Mouse (Mus musculus): Measurements from ENCODE around the gene Cxcl3. TPM values are rescaled to one million over a fixed set of nuclear protein-coding genes. Genes with fewer than 3 reads are reported as not detected.
"Not testable (repeated sequence)": the region's sequence is repeated elsewhere in the genome, so short reads cannot be mapped to it uniquely, and the experiment has no call there.

Gene Cxcl3
- polyA plus RNA-seq, 1 experiment, result not detected

DNA sequence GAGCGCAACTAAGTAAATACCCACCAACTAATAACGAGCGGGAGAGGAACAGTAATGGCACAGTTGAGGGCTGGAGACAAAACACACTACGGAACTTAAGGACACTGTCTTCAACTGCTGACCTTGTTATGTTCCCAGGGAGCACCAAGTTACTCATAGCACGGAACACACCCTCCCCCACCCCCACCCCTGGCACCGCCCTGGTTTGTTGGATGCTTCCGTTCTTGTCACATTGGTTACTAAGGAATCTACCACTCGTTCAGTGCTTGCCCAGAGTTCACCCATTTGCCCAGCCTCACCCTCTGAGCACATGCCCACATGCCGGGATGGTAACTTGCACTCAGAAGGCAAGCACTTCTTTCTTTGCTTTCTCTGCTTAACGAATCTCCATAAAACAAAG lies 8.3 kb upstream of the Cxcl3 start:
- Histone ChIP-seq H3K4me3 (replicated peaks; ENCODE audit: control insufficient read depth, low read depth, low read length) (no peak overlapping the region), H3K4me1 (ENCODE audit: control insufficient read depth, insufficient read depth, low read length) (peaks cover 2% of the 10 kb centered on the region; the same call in 1 of the 2 replicates), H3K27ac (ENCODE audit: control insufficient read depth, insufficient read depth, low read depth, low read length, poor library complexity) (no peak overlapping the region)
- 87% methylated on average over 10 of the region's 10 CpGs for WGBS
- TF ChIP-seq POLR2A (IDR thresholded peaks at IDR 0.05; ENCODE audit: borderline replicate concordance, control insufficient read depth, low read depth, low read length), result no peak
- no peak for TF ChIP-seq CTCF (IDR thresholded peaks at IDR 0.05; ENCODE audit: control insufficient read depth, insufficient read depth, low read length)

- Histone ChIP-seq H3K4me3 (replicated peaks; ENCODE audit: control insufficient read depth, low read depth, low read length) (no peak overlapping the region), H3K4me1 (ENCODE audit: control insufficient read depth, insufficient read depth, low read length) (peaks cover 2% of the 10 kb centered on the region; the same call in 1 of the 2 replicates), H3K27ac (ENCODE audit: control insufficient read depth, insufficient read depth, low read depth, low read length, poor library complexity) (no peak overlapping the region)
- no peak for TF ChIP-seq CTCF (IDR thresholded peaks at IDR 0.05; ENCODE audit: control insufficient read depth, insufficient read depth, low read length)
- no peak for TF ChIP-seq POLR2A (IDR thresholded peaks at IDR 0.05; ENCODE audit: borderline replicate concordance, control insufficient read depth, low read depth, low read length)
- 75% methylated on average over 6 of the region's 6 CpGs for WGBS
Measured at GRCm38 (mm10) chr5:90778856-90779255, 7.0 kb upstream of the Cxcl3 start.

DNA sequence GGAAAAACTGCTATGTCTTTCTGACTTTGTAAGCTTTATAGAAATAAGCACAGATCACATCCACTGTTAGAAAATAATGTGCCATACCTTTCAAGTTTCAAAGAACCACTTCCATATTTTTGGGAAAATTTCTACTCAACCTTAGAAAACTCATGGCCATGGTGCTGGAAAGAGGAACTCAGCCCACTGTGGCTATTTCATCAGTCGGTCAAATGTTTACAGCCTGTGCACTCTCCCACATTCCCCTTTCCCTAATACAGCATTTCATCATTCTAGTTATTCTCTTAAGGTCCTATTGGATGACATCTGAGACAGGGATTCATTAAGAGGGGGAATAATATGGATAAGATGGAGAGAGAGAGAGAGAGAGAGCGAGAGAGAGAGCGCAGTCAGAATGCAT lies 2.2 kb upstream of the Cxcl3 start:
- TF ChIP-seq CTCF (IDR thresholded peaks at IDR 0.05; ENCODE audit: control insufficient read depth, insufficient read depth, low read length), result no peak
- 68% methylated on average over 3 of the region's 3 CpGs for WGBS
- H3K4me1 ChIP-seq (ENCODE audit: control insufficient read depth, insufficient read depth, low read length), result no peaks in the 10 kb centered on the region; the same call in 1 of the 2 replicates
- no peak overlapping the region for H3K4me3 ChIP-seq (replicated peaks; ENCODE audit: control insufficient read depth, low read depth, low read length)
- H3K27ac ChIP-seq (ENCODE audit: control insufficient read depth, insufficient read depth, low read depth, low read length, poor library complexity), result no peak overlapping the region

GRCm38 (mm10) chr5:90788114-90788513 lies 2.2 kb downstream of the Cxcl3 start:
- no peak overlapping the region for H3K4me3 ChIP-seq (replicated peaks; ENCODE audit: control insufficient read depth, low read depth, low read length)
- H3K27ac ChIP-seq (ENCODE audit: control insufficient read depth, insufficient read depth, low read depth, low read length, poor library complexity), result no peak overlapping the region
- 63% methylated on average over 4 of the region's 4 CpGs for WGBS
- no peaks in the 10 kb centered on the region; the same call in none of the 2 replicates for H3K4me1 ChIP-seq (ENCODE audit: control insufficient read depth, insufficient read depth, low read length)
- peak; percentile 30 for TF ChIP-seq CTCF (IDR thresholded peaks at IDR 0.05; ENCODE audit: control insufficient read depth, insufficient read depth, low read length)
- no peak for TF ChIP-seq POLR2A (IDR thresholded peaks at IDR 0.05; ENCODE audit: borderline replicate concordance, control insufficient read depth, low read depth, low read length)

DNA sequence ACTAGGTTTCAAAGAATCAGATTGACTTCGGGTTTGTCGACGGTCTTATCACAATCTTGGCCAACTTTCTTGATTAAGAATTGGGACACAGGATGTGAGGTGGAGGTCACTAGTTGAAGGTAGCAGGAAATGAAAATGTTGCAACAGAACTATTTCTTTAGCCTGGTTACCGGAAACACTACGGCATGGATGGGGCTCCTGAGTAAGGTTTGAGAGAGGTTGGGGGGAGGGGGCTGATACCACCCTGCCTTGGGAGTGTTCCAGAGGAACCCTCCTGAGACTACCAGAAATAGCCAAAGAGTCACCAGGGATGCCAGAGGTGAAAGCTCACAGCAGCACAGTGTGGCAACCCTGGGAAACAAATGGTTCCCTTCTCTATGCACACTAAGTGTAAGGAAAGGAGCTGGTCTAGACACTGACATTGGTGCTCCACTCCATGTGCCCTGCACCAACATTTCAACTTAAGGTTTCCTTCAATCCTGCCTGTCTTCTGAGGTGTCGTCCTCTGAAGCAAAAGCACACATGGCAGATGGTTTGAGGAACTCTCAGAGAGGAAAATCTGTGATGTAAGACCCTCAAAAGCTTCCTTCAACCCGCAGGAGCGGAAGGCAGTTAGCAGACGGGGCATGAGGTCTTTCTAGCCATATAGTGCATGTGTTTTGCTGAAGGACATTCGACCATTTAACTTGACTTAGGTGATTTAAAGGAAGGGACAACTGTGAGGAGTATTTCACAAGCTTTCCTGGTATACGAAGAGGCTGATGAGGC lies 3.6 kb downstream of the Cxcl3 start:
- WGBS, result under 1% methylated on average over 11 of the region's 11 CpGs
- H3K4me3 ChIP-seq (replicated peaks; ENCODE audit: control insufficient read depth, low read depth, low read length), result no peak overlapping the region
- H3K27ac ChIP-seq (ENCODE audit: control insufficient read depth, insufficient read depth, low read depth, low read length, poor library complexity), result peak overlapping the region; percentile 74
- TF ChIP-seq POLR2A (IDR thresholded peaks at IDR 0.05; ENCODE audit: borderline replicate concordance, control insufficient read depth, low read depth, low read length), result no peak
- TF ChIP-seq CTCF (IDR thresholded peaks at IDR 0.05; ENCODE audit: control insufficient read depth, insufficient read depth, low read length), result no peak
- no peaks in the 10 kb centered on the region; the same call in none of the 2 replicates for H3K4me1 ChIP-seq (ENCODE audit: control insufficient read depth, insufficient read depth, low read length)

- Histone ChIP-seq H3K27ac (ENCODE audit: control insufficient read depth, insufficient read depth, low read depth, low read length, poor library complexity) (peak overlapping the region; percentile 53; the same call in 1 of the 2 replicates), H3K4me1 (ENCODE audit: control insufficient read depth, insufficient read depth, low read length) (no peaks in the 10 kb centered on the region; the same call in none of the 2 replicates), H3K4me3 (replicated peaks; ENCODE audit: control insufficient read depth, low read depth, low read length) (no peak overlapping the region)
- no peak for TF ChIP-seq CTCF (IDR thresholded peaks at IDR 0.05; ENCODE audit: control insufficient read depth, insufficient read depth, low read length)
- TF ChIP-seq POLR2A (IDR thresholded peaks at IDR 0.05; ENCODE audit: borderline replicate concordance, control insufficient read depth, low read depth, low read length), result no peak
- WGBS, result under 1% methylated on average over 8 of the region's 8 CpGs
Measured at GRCm38 (mm10) chr5:90790074-90790502, 4.2 kb downstream of the Cxcl3 start.

DNA sequence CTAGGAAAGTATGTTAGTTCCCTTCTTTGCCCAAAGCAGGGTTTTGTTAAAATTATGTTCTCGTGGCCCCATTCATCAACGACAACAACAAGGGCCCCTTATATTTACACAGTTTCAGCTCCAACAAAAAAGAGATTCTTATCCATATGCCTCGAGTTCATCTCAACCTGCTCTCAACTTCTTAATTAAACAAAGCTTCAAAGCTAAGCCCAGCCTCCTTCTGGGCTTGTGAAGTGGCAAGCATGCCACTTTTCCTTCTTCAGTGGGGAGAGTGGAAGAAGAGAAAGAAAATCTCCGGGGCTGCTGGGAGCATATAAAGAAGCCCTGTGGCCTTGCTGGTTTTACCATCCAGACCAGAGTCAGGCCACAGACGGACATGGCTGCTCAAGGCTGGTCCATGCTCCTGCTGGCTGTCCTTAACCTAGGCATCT lies 8.3 kb downstream of the Cxcl3 start, which contains the start of gene Cxcl15:
Gene Cxcl15, plus strand, starts transcription at position 340 of the 431 bp plus-strand sequence.
- TF ChIP-seq CTCF (IDR thresholded peaks at IDR 0.05; ENCODE audit: control insufficient read depth, insufficient read depth, low read length), result no peak
- TF ChIP-seq POLR2A (IDR thresholded peaks at IDR 0.05; ENCODE audit: borderline replicate concordance, control insufficient read depth, low read depth, low read length), result no peak
- peaks cover 1% of the 10 kb centered on the region for H3K4me1 ChIP-seq (ENCODE audit: control insufficient read depth, insufficient read depth, low read length)
- WGBS, result 75% methylated on average over 5 of the region's 5 CpGs

GRCm38 (mm10) chr5:90795392-90795791 lies 9.5 kb downstream of the Cxcl3 start:
- H3K4me3 ChIP-seq (replicated peaks; ENCODE audit: control insufficient read depth, low read depth, low read length); H3K4me1 ChIP-seq (ENCODE audit: control insufficient read depth, insufficient read depth, low read length); H3K27ac ChIP-seq (ENCODE audit: control insufficient read depth, insufficient read depth, low read depth, low read length, poor library complexity): not testable (repeated sequence)
- 48% methylated on average over 2 of the region's 2 CpGs for WGBS

More for the DNA sequence above, 8.3 kb downstream of the Cxcl3 start, which contains the start of gene Cxcl15:
- H3K27ac ChIP-seq (ENCODE audit: control insufficient read depth, insufficient read depth, low read depth, low read length, poor library complexity), result no peak within 1 kb of the TSS; the same call in 1 of the 2 replicates
- H3K4me3 ChIP-seq (replicated peaks; ENCODE audit: control insufficient read depth, low read depth, low read length), result no peak within 1 kb of the TSS
